Mouse (Mus musculus): ENCODE data around the gene Farp1. TPM values are rescaled to one million over a fixed set of nuclear protein-coding genes. Genes with fewer than 3 reads are reported as not detected.

The Farp1 gene
- polyA plus RNA-seq, 1 experiment from 2014 or later = 2.3 TPM

- TF ChIP-seq CTCF (IDR thresholded peaks at IDR 0.05; ENCODE audit: low read depth) = no peak
- TF ChIP-seq EP300 (IDR thresholded peaks at IDR 0.05; ENCODE audit: low read depth) = no peak
- Histone ChIP-seq H3K4me2 (ENCODE audit: low read depth, low read length) (no peak overlapping the region), H3K9me3 (ENCODE audit: low read length) (no peaks in the 10 kb centered on the region), H3K4me1 (ENCODE audit: insufficient read depth) (peaks cover 24% of the 10 kb centered on the region), H3K9ac (replicated peaks) (no peak overlapping the region), H3K27ac (ENCODE audit: low read depth) (no peak overlapping the region), H3K4me3 (ENCODE audit: low read depth, low read length) (no peak overlapping the region), H3K27me3 (ENCODE audit: insufficient read depth, low read length) (no peaks in the 10 kb centered on the region), H3K36me3 (replicated peaks; ENCODE audit: insufficient read depth, low read length) (no peaks in the 10 kb centered on the region)
- DNase-seq (no peak), ATAC-seq (no peak)
- WGBS (ENCODE audit: insufficient replicate concordance) = 26% methylated on average over 5 of the region's 5 CpGs
Observed at GRCm38 (mm10) chr14:121318382-121318781, 283.4 kb downstream of the Farp1 start.

- Histone ChIP-seq H3K36me3 (replicated peaks; ENCODE audit: insufficient read depth, low read length) (0 out of 2 replicates have a peak, but pooled peaks cover 3% of the 10 kb centered on the region), H3K4me2 (ENCODE audit: low read depth, low read length) (no peak overlapping the region), H3K9me3 (ENCODE audit: low read length) (no peaks in the 10 kb centered on the region), H3K27ac (ENCODE audit: low read depth) (no peak overlapping the region), H3K27me3 (ENCODE audit: insufficient read depth, low read length) (no peaks in the 10 kb centered on the region), H3K4me1 (ENCODE audit: insufficient read depth) (peaks cover 44% of the 10 kb centered on the region), H3K9ac (replicated peaks) (no peak overlapping the region), H3K4me3 (ENCODE audit: low read depth, low read length) (no peak overlapping the region)
- DNase-seq (no peak), ATAC-seq (no peak)
- no peak for TF ChIP-seq EP300 (IDR thresholded peaks at IDR 0.05; ENCODE audit: low read depth)
- no peak for TF ChIP-seq CTCF (IDR thresholded peaks at IDR 0.05; ENCODE audit: low read depth)
- WGBS (ENCODE audit: insufficient replicate concordance) = 87% methylated on average over 5 of the region's 5 CpGs
Observed at GRCm38 (mm10) chr14:121322150-121322549, 287.1 kb downstream of the Farp1 start.

GRCm38 (mm10) chr14:121322641-121323040, 287.6 kb downstream of the Farp1 start:
- no peaks in the 10 kb centered on the region for H3K9me3 ChIP-seq (ENCODE audit: low read length)
- no peak for ATAC-seq
- 70% methylated on average over 7 of the region's 7 CpGs for WGBS (ENCODE audit: insufficient replicate concordance)
- H3K4me1 ChIP-seq (ENCODE audit: insufficient read depth) = peaks cover 44% of the 10 kb centered on the region
- no peaks in the 10 kb centered on the region for H3K27me3 ChIP-seq (ENCODE audit: insufficient read depth, low read length)
- 0 out of 2 replicates have a peak, but pooled peaks cover 3% of the 10 kb centered on the region for H3K36me3 ChIP-seq (replicated peaks; ENCODE audit: insufficient read depth, low read length)
- H3K4me3 ChIP-seq (ENCODE audit: low read depth, low read length) = no peak overlapping the region
- H3K4me2 ChIP-seq (ENCODE audit: low read depth, low read length) = no peak overlapping the region
- no peak overlapping the region for H3K27ac ChIP-seq (ENCODE audit: low read depth)
- no peak for DNase-seq
- H3K9ac ChIP-seq (replicated peaks) = no peak overlapping the region
- no peak for TF ChIP-seq CTCF (IDR thresholded peaks at IDR 0.05; ENCODE audit: low read depth)
- no peak for TF ChIP-seq EP300 (IDR thresholded peaks at IDR 0.05; ENCODE audit: low read depth)

- TF ChIP-seq EP300 (IDR thresholded peaks at IDR 0.05; ENCODE audit: low read depth) = no peak
- 0 out of 2 replicates have a peak, but pooled peaks have one; percentile 13 for TF ChIP-seq CTCF (IDR thresholded peaks at IDR 0.05; ENCODE audit: low read depth)
- Histone ChIP-seq H3K36me3 (replicated peaks; ENCODE audit: insufficient read depth, low read length) (0 out of 2 replicates have a peak, but pooled peaks cover 3% of the 10 kb centered on the region), H3K4me3 (ENCODE audit: low read depth, low read length) (no peak overlapping the region), H3K4me2 (ENCODE audit: low read depth, low read length) (no peak overlapping the region), H3K9me3 (ENCODE audit: low read length) (no peaks in the 10 kb centered on the region), H3K9ac (replicated peaks) (no peak overlapping the region), H3K27ac (ENCODE audit: low read depth) (peak overlapping the region; percentile 29; the same call in 1 of the 2 replicates), H3K4me1 (ENCODE audit: insufficient read depth) (peaks cover 49% of the 10 kb centered on the region), H3K27me3 (ENCODE audit: insufficient read depth, low read length) (no peaks in the 10 kb centered on the region)
- ATAC-seq = peak; percentile 53
- peak; percentile 26 for DNase-seq
- 60% methylated on average over 17 of the region's 17 CpGs for WGBS (ENCODE audit: insufficient replicate concordance)
Observed at GRCm38 (mm10) chr14:121324521-121325330, 289.7 kb downstream of the Farp1 start.

- TF ChIP-seq CTCF (IDR thresholded peaks at IDR 0.05; ENCODE audit: low read depth) (no peak), EP300 (IDR thresholded peaks at IDR 0.05; ENCODE audit: low read depth) (no peak)
- Histone ChIP-seq H3K27me3 (ENCODE audit: insufficient read depth, low read length) (no peaks in the 10 kb centered on the region), H3K4me1 (ENCODE audit: insufficient read depth) (peaks cover 56% of the 10 kb centered on the region), H3K4me2 (ENCODE audit: low read depth, low read length) (no peak overlapping the region), H3K9me3 (ENCODE audit: low read length) (no peaks in the 10 kb centered on the region), H3K4me3 (ENCODE audit: low read depth, low read length) (no peak overlapping the region), H3K9ac (replicated peaks) (no peak overlapping the region), H3K27ac (ENCODE audit: low read depth) (no peak overlapping the region), H3K36me3 (replicated peaks; ENCODE audit: insufficient read depth, low read length) (0 out of 2 replicates have a peak, but pooled peaks cover 3% of the 10 kb centered on the region)
- ATAC-seq = no peak
- WGBS (ENCODE audit: insufficient replicate concordance) = 41% methylated on average over 2 of the region's 2 CpGs
- DNase-seq = no peak
Observed at GRCm38 (mm10) chr14:121326432-121326831, 291.4 kb downstream of the Farp1 start.

GRCm38 (mm10) chr14:121328878-121329277, 293.9 kb downstream of the Farp1 start:
- no peak overlapping the region for H3K4me3 ChIP-seq (ENCODE audit: low read depth, low read length)
- ATAC-seq (no peak), DNase-seq (no peak)
- H3K9me3 ChIP-seq (ENCODE audit: low read length) = no peaks in the 10 kb centered on the region
- no peaks in the 10 kb centered on the region for H3K27me3 ChIP-seq (ENCODE audit: insufficient read depth, low read length)
- 55% methylated on average over 5 of the region's 5 CpGs for WGBS (ENCODE audit: insufficient replicate concordance)
- no peak overlapping the region for H3K9ac ChIP-seq (replicated peaks)
- 0 out of 2 replicates have a peak, but pooled peaks cover 3% of the 10 kb centered on the region for H3K36me3 ChIP-seq (replicated peaks; ENCODE audit: insufficient read depth, low read length)
- peaks cover 42% of the 10 kb centered on the region for H3K4me1 ChIP-seq (ENCODE audit: insufficient read depth)
- TF ChIP-seq CTCF (IDR thresholded peaks at IDR 0.05; ENCODE audit: low read depth) (no peak), EP300 (IDR thresholded peaks at IDR 0.05; ENCODE audit: low read depth) (no peak)
- H3K27ac ChIP-seq (ENCODE audit: low read depth) = no peak overlapping the region
- no peak overlapping the region for H3K4me2 ChIP-seq (ENCODE audit: low read depth, low read length)
